Mouse (Mus musculus) forebrain, embryonic 11.5 days (tissue): ENCODE measurements around the gene Mtr. TPM values are rescaled to one million over a fixed set of nuclear protein-coding genes. Genes with fewer than 3 reads are reported as not detected.

Experiments used
- ATAC-seq: fragments of 200-750 bp; cut with Nextera tagmentation; replicated peaks from 2 replicates; pipeline ENCODE4 v1.8.0; 2017; ENCODE audit warnings: moderate TSS enrichment; ENCODE audit not compliant: low FRiP score
- DNase-seq: peaks from one replicate; pipeline ENCODE4 v3.0.0-alpha.2; 2017; ENCODE audit warnings: low spot score
- H3K27ac ChIP-seq: fragments of 300-500 bp; sonication (generic); 2 replicates; pipeline ENCODE4 v1.5.1; 2014; ENCODE audit warnings: low read depth, low read length
- H3K27me3 ChIP-seq: fragments of 300-500 bp; sonication (generic); 2 replicates; pipeline ENCODE4 v1.6.1; 2014; ENCODE audit warnings: mild to moderate bottlenecking, low read length, mixed read lengths; ENCODE audit not compliant: control insufficient read depth, insufficient read depth
- H3K36me3 ChIP-seq: fragments of 300-500 bp; sonication (generic); 2 replicates; pipeline ENCODE4 v1.6.1; 2014; ENCODE audit warnings: mild to moderate bottlenecking, low read length, moderate library complexity, mixed read lengths; ENCODE audit not compliant: control insufficient read depth, insufficient read depth
- H3K4me1 ChIP-seq: fragments of 300-500 bp; sonication (generic); replicated peaks from 2 replicates; pipeline ENCODE4 v1.6.1; 2014; ENCODE audit warnings: low read length, mixed read lengths; ENCODE audit not compliant: control insufficient read depth, insufficient read depth
- H3K4me2 ChIP-seq: fragments of 300-500 bp; sonication (generic); 2 replicates; pipeline ENCODE4 v1.6.1; 2014; ENCODE audit warnings: low read depth, mild to moderate bottlenecking, low read length, moderate library complexity, mixed read lengths; ENCODE audit not compliant: severe bottlenecking
- H3K4me3 ChIP-seq: fragments of 300-500 bp; sonication (generic); 2 replicates; pipeline ENCODE4 v1.5.1; 2014; ENCODE audit warnings: low read depth, low read length
- H3K9ac ChIP-seq: fragments of 300-500 bp; sonication (generic); 2 replicates; pipeline ENCODE4 v1.6.1; 2014; ENCODE audit warnings: low read length
- H3K9me3 ChIP-seq: fragments of 300-500 bp; sonication (generic); 2 replicates; pipeline ENCODE4 v1.6.1; 2016; ENCODE audit warnings: low read length, mixed read lengths; ENCODE audit not compliant: control insufficient read depth
- WGBS: fragments of 180-500 bp; shearing (Covaris S2); extraction: QIAGEN DNeasy Blood & Tissue Kit; methylation state at CpG from one replicate; pipeline ENCODE4 v1.1.7; 2014; 5-methylcytosine and 5-hydroxymethylcytosine counted together
- polyA plus RNA-seq: library from polyadenylated mRNA; unstranded; fragments of >200 nt; fragmentation: Nextera tagmentation; extraction: Ambion mirVana; gene quantifications from 2 replicates; pipeline ENCODE4 v1.2.1, GENCODE M21; 2014

Mtr gene
- polyA plus RNA-seq, 1 experiment from 2014 or later: 16.1 TPM

- H3K36me3 ChIP-seq: no peaks in the 10 kb centered on the region; the same call in 1 of the 2 replicates
- H3K4me2 ChIP-seq: no peak overlapping the region
- H3K4me1 ChIP-seq: no peaks in the 10 kb centered on the region
- DNase-seq (no peak), ATAC-seq (no peak)
- H3K27me3 ChIP-seq: no peaks in the 10 kb centered on the region
- H3K9me3 ChIP-seq: no peaks in the 10 kb centered on the region
- H3K27ac ChIP-seq: no peak overlapping the region
- no peak overlapping the region for H3K4me3 ChIP-seq
- H3K9ac ChIP-seq: no peak overlapping the region
- WGBS: 89% methylated on average over 12 of the region's 12 CpGs
Observed at GRCm38 (mm10) chr13:12194942-12195662, 62.8 kb downstream of the Mtr start.

DNA sequence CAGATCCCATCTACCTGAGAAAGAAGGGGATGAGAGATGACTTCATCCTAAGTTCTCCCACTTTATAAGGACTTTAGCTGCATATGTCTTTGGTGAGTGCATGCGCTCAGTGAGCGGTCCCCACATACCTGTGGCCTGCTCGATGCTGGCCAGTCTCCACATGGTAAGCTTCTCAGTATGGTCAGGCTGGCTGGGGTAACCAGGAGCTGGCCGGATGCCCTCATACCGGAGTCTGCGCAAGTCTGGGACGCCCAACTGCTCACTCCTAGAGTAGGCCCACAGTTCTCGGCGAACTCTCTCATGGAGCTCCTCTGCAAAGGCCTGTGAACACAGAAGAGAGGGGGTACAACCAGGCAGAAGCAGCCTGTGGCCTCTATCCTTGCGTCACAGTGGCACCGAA lies 68.7 kb downstream of the Mtr start:
- WGBS: 94% methylated on average over 11 of the region's 11 CpGs

GRCm38 (mm10) chr13:12188804-12189203 lies 69.1 kb downstream of the Mtr start:
- WGBS: 87% methylated on average over 11 of the region's 11 CpGs
- Histone ChIP-seq H3K9me3 (no peaks in the 10 kb centered on the region), H3K27ac (no peak overlapping the region), H3K4me3 (no peak overlapping the region), H3K36me3 (no peaks in the 10 kb centered on the region), H3K27me3 (no peaks in the 10 kb centered on the region), H3K4me1 (no peaks in the 10 kb centered on the region), H3K4me2 (no peak overlapping the region), H3K9ac (no peak overlapping the region)
- no peak for ATAC-seq
- no peak for DNase-seq

More for the DNA sequence above, 68.7 kb downstream of the Mtr start:
- no peaks in the 10 kb centered on the region for H3K4me1 ChIP-seq
- no peak for DNase-seq
- H3K4me2 ChIP-seq: no peak overlapping the region
- H3K4me3 ChIP-seq: no peak overlapping the region
- no peaks in the 10 kb centered on the region for H3K9me3 ChIP-seq
- no peak for ATAC-seq
- no peaks in the 10 kb centered on the region; the same call in 1 of the 2 replicates for H3K36me3 ChIP-seq
- H3K27ac ChIP-seq: no peak overlapping the region
- no peaks in the 10 kb centered on the region for H3K27me3 ChIP-seq
- no peak overlapping the region for H3K9ac ChIP-seq

DNA sequence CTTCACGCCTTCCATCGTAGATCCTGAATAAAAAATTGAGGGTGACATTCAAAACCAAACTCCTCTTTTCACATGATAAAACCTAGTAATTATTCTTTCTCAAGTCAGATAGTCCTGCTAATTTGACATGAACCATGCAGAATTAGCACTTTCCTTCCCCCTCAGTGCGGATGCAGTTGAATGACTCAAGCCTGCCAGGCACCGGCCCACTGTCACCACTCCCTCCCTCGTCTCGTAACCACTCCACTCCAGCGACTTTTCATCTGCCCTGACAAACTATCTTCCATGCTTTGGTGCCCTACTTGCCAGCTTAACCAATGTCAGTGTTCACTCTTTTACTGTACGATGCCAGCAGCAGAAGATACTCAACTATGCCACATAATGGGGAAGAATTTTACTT lies 78.4 kb downstream of the Mtr start:
- H3K4me3 ChIP-seq: no peak overlapping the region
- no peak for ATAC-seq
- 82% methylated on average over 8 of the region's 8 CpGs for WGBS
- DNase-seq: no peak
- no peaks in the 10 kb centered on the region for H3K4me1 ChIP-seq
- H3K36me3 ChIP-seq: no peaks in the 10 kb centered on the region
- no peaks in the 10 kb centered on the region for H3K9me3 ChIP-seq
- H3K9ac ChIP-seq: no peak overlapping the region
- no peaks in the 10 kb centered on the region for H3K27me3 ChIP-seq
- H3K4me2 ChIP-seq: no peak overlapping the region
- no peak overlapping the region for H3K27ac ChIP-seq

GRCm38 (mm10) chr13:12176761-12177160 lies 81.2 kb downstream of the Mtr start:
- 15% methylated on average over 3 of the region's 3 CpGs for WGBS
- peak; percentile 65 for ATAC-seq
- H3K27ac ChIP-seq: no peak overlapping the region

DNA sequence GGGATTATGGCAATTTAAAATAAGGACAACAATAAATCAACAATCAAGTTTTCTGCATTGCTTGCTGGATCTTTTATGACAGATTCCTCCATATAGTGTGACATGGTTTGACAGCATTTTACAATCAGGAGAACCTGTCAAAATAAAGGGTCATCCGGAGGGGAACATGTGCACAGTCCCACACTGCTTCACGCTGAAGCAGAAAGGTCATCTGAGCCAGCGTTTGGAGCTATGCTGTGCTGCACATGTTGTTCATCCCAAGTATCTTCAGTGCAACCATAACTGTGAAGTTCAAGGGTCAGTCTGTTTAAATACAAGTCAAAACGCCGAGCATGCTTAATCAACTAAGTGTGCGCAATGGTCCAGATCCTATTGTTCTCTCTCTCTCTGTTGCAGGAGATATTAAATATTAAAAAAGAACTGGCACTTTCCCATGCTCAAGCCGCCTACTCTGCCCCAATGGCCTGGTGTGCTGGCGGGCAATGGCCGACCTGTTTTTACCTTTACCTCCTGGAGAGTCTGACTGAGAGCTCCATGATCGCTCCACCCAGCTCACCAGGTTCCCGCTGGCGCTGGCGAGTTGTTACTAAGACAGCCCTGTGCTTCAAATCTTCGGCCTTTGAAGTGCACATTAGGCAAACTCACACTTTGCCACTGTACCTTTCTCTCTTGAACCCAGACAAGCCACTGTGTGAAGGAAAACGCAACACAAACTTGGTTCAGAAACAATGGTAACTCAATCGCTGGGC lies 81.8 kb downstream of the Mtr start:
- no peak overlapping the region for H3K27ac ChIP-seq
- no peak overlapping the region for H3K4me2 ChIP-seq
- no peaks in the 10 kb centered on the region for H3K4me1 ChIP-seq
- H3K4me3 ChIP-seq: no peak overlapping the region
- WGBS: 36% methylated on average over 16 of the region's 16 CpGs
- no peaks in the 10 kb centered on the region for H3K27me3 ChIP-seq
- H3K36me3 ChIP-seq: no peaks in the 10 kb centered on the region
- no peaks in the 10 kb centered on the region for H3K9me3 ChIP-seq
- no peak overlapping the region for H3K9ac ChIP-seq
- no peak for DNase-seq
- no peak for ATAC-seq

More at GRCm38 (mm10) chr13:12176761-12177160, 81.2 kb downstream of the Mtr start:
- Histone ChIP-seq H3K9ac (no peak overlapping the region), H3K4me2 (no peak overlapping the region), H3K4me1 (no peaks in the 10 kb centered on the region), H3K4me3 (no peak overlapping the region), H3K9me3 (no peaks in the 10 kb centered on the region), H3K36me3 (no peaks in the 10 kb centered on the region), H3K27me3 (no peaks in the 10 kb centered on the region)
- DNase-seq: no peak

- no peak for DNase-seq
- ATAC-seq: no peak
- WGBS: 83% methylated on average over 9 of the region's 9 CpGs
Observed at GRCm38 (mm10) chr13:12167276-12167675, 90.6 kb downstream of the Mtr start.

GRCm38 (mm10) chr13:12166386-12166785 lies 91.5 kb downstream of the Mtr start:
- Histone ChIP-seq H3K4me1 (0 out of 2 replicates have a peak, but pooled peaks cover 2% of the 10 kb centered on the region), H3K36me3 (no peaks in the 10 kb centered on the region), H3K9me3 (no peaks in the 10 kb centered on the region), H3K27me3 (no peaks in the 10 kb centered on the region), H3K27ac (no peak overlapping the region), H3K4me3 (no peak overlapping the region), H3K9ac (no peak overlapping the region), H3K4me2 (no peak overlapping the region)
- 18% methylated on average over 6 of the region's 6 CpGs for WGBS
- DNase-seq (no peak), ATAC-seq (no peak)

More at GRCm38 (mm10) chr13:12167276-12167675, 90.6 kb downstream of the Mtr start:
- Histone ChIP-seq H3K27ac (no peak overlapping the region), H3K36me3 (no peaks in the 10 kb centered on the region), H3K4me3 (no peak overlapping the region), H3K4me2 (no peak overlapping the region), H3K4me1 (0 out of 2 replicates have a peak, but pooled peaks cover 2% of the 10 kb centered on the region), H3K9me3 (no peaks in the 10 kb centered on the region), H3K27me3 (no peaks in the 10 kb centered on the region), H3K9ac (no peak overlapping the region)
